Mouse (Mus musculus) frontal cortex, postnatal 25 days (tissue): ENCODE results near the gene Ppm1h.
A peak's percentile ranks its signal among the peaks of the same experiment; 100 is the strongest.
"Not testable (repeated sequence)": the region's sequence is repeated elsewhere in the genome, so short reads cannot be mapped to it uniquely, and the experiment has no call there.

Experiments used
- DNase-seq, 2 experiments: peaks; one replicate each; pipeline ENCODE4 v3.0.0; 2022; ENCODE audit warnings: low spot score in 2 of 2

Ppm1h gene

DNA sequence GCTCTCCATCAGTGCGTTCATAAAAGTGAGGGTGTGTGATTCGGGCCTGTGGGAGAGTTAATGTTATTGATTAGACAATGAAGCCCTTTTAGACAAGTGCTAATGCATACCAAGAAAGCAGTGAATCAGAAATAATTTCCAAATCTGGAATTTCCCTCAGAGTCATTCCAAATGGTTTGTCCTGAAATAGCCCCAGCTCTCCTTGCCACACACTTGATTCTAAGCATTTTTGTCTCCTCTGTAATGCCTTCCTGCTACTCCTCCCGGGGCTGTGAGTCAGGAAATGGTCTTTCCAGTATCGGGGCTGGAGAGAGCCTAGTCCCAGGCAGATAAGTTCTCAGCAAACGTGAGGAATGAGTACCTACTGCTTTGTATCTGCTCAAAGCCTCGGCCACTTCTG lies 212.9 kb downstream of the Ppm1h start:
- no peak for DNase-seq

- DNase-seq: no peak
These were observed 216.1 kb downstream of the Ppm1h start for GRCm38 (mm10) chr10:122894555-122895069.

GRCm38 (mm10) chr10:122895121-122895770 lies 216.7 kb downstream of the Ppm1h start:
- DNase-seq: no peak

GRCm38 (mm10) chr10:122899971-122900370 lies 221.4 kb downstream of the Ppm1h start:
- no peak for DNase-seq

GRCm38 (mm10) chr10:122900466-122900865 lies 221.9 kb downstream of the Ppm1h start:
- DNase-seq: no peak

- DNase-seq: no peak
These were observed 222.8 kb downstream of the Ppm1h start for GRCm38 (mm10) chr10:122901379-122901778.

GRCm38 (mm10) chr10:122909406-122910032 lies 231.0 kb downstream of the Ppm1h start:
- DNase-seq: no peak

DNA sequence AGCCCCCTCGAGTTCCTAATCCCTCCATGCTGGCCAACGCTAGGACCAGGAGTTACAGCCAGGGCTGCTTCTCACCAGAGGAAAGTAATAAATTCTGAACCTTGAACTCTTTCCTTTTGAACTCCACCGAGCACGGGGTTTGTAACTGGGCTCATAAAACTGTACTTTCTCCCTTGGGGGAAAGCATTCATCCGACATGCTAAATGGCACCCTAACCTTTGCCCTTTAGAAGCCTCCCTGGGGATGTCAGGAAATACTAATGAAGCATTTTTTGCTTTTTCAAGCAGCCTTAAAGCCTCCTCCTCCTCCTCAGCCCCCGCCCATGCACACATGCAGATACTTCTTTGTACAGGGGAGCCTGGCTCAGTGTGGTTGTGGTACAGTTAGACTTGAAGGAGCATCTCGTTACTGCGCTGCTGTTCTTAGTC lies 232.2 kb downstream of the Ppm1h start:
- DNase-seq: no peak

DNA sequence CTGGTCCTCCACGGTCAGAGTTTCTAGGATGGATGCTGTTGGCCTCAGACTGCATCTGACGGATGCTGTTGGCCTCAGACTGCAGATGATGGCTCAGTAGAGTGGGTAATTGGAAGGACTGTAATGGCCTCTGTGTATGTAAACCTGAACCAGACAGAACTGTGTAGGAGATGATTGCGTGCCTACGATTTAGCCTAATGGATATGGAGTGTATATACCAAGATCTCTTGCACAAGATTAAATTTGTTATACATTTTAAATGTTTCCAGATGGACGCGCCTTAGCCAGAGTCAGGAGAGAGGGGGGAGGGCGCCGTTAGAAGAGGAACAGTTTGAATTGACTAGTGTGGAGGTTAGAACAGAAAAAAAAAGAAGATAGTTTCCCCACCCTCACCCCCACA lies 233.1 kb downstream of the Ppm1h start:
- no peak for DNase-seq

GRCm38 (mm10) chr10:122912086-122912690 lies 233.6 kb downstream of the Ppm1h start:
- no peak for DNase-seq

- DNase-seq: peak; percentile 44 to 47
These were observed 234.3 kb downstream of the Ppm1h start for GRCm38 (mm10) chr10:122912701-122913368.

GRCm38 (mm10) chr10:122913393-122913792 lies 234.8 kb downstream of the Ppm1h start:
- DNase-seq: no peak

DNA sequence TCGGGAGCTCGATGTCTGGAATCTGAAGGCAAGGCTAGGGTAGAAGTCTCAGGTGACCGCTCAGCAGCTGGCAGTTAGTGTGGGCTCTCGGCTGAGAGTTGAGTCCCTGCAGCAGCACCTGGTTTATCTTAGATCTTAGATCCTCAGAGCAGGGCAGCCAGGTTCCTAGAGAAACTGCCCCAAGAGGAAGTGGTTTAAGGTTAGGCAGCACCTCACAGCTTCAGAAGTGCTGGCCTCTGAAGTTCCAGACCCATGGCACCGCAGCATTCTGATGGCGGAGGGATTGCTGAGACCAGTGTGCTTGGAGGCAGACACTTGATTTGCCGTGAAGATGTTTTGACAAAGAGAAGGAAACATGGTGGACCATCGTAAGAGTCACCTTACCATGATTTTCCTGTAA lies 237.3 kb downstream of the Ppm1h start:
- DNase-seq: no peak

- DNase-seq: no peak
These were observed 239.2 kb downstream of the Ppm1h start for GRCm38 (mm10) chr10:122917648-122918324.

GRCm38 (mm10) chr10:122918325-122918694 lies 239.7 kb downstream of the Ppm1h start:
- DNase-seq: no peak

DNA sequence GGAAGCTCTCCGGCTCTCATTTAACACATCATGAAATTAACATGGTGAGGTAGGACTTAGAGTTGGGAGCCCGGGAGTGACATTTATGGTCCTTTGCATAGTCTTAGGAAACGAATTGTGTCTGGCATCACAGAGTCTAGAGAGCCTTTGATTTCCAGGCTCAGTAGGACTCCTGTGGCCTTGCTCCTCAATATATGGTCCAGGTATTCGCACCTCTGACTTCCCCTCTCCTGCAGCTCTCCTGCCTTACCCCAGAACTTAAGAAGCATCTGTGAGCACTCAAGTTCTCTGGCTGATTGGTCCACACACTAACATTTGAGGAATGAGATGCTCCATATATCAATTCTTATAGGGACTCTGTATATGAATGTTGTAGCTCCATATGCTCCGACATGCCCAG lies 240.2 kb downstream of the Ppm1h start:
- DNase-seq: no peak

DNA sequence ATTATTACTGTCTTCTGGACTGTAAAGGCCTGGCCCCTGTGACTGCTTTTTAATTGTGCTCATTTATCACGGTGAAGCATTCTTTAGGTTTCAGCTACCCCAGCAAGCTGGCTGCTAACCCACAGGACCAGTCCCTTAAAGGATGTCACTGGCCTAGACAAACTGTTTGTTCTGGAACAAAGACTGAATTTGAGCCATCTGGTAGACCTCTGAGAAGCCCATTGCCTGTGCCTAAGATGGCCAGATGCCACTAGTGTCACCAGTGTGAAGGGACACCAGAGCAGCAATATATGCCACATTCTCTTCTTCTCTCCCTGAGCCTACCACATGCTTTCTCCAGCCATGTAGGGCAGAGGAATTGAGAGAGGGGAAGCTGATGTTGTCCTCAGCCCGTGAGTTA lies 240.9 kb downstream of the Ppm1h start:
- no peak for DNase-seq

- no peak for DNase-seq
These were observed 241.7 kb downstream of the Ppm1h start for GRCm38 (mm10) chr10:122920218-122920795.

DNA sequence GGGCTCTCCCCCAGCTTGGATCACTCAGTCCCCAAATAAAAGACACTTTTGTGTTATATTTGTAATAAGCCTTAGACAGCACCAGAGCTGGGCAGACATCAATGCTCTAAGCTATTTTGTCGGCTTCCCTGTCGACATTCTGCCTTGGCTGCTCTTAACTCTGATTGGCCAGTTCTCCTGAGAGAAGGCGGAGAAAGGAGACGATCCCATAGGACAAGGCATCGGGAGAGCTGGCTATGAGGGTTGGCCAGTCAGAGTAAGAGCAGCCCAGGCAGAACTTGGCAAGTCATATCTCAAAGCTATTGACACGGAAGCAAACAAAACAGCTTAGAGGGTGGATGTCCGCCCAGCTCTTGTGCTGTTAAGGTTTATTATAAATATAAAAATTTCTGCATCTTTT lies 243.7 kb downstream of the Ppm1h start:
- no peak for DNase-seq

DNA sequence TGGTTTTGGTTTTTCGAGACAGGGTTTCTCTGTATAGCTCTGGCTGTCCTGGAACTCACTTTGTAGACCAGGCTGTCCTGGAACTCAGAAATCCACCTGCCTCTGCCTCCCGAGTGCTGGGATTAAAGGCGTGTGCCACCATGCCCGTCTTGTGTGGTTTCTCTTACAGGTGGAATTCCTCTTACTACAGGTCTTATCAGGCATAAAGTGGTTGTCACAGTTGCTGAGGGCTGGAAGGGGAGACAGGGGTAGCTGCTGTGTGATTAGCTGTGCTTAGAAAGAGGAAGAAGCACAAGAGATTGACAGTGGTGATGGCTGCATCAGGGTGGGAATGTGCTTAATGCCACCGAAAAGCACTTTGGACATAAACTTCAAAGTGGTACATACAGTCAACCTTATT lies 246.0 kb downstream of the Ppm1h start:
- not testable (repeated sequence) for DNase-seq

- DNase-seq: no peak
These were observed 247.7 kb downstream of the Ppm1h start for GRCm38 (mm10) chr10:122926275-122926674.

GRCm38 (mm10) chr10:122930520-122930919 lies 252.0 kb downstream of the Ppm1h start:
- DNase-seq: no peak
